Mouse (Mus musculus): ENCODE data around the gene Lss. TPM values are rescaled to one million over a fixed set of nuclear protein-coding genes. Genes with fewer than 3 reads are reported as not detected.

Lss gene
- polyA plus RNA-seq, 1 experiment, result 36.0 TPM

DNA sequence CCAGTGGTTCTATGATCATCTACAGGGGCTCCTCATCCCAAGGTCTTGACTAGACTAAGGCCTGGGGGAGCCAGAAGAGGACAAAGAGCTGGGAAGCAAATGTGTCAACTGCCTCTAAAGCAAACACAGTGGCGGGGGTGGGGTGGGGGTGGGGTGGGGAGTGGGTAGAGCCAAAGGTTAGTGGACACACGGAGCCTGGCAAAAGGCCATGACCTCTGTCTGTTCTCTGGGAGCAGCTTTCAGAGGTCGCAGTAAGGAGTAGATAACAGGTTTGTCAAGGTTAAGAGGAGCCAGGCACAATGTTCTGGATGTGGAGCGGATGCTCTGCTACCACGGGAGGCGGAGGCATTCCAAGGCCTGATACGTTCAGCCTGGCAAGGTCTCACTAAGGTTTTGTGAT is 45.5 kb downstream of the Lss start:
- TF ChIP-seq REST (IDR thresholded peaks at IDR 0.05; ENCODE audit: insufficient read depth, insufficient read length) (no peak), TCF3 (IDR thresholded peaks at IDR 0.05; ENCODE audit: insufficient read length, low read depth) (no peak)
- H3K36me3 ChIP-seq (ENCODE audit: control insufficient read depth, insufficient read depth), result no peaks in the 10 kb centered on the region
- H3K27me3 ChIP-seq (ENCODE audit: control insufficient read depth, insufficient read depth, insufficient read length), result peaks cover 25% of the 10 kb centered on the region
- H3K79me2 ChIP-seq (ENCODE audit: control insufficient read depth, insufficient read depth), result no peaks in the 10 kb centered on the region
- no peak overlapping the region for H3K4me3 ChIP-seq
- no peak overlapping the region for H3K4me2 ChIP-seq (ENCODE audit: low read depth)
- H3ac ChIP-seq (ENCODE audit: control insufficient read depth, insufficient read length), result no peak overlapping the region

DNA sequence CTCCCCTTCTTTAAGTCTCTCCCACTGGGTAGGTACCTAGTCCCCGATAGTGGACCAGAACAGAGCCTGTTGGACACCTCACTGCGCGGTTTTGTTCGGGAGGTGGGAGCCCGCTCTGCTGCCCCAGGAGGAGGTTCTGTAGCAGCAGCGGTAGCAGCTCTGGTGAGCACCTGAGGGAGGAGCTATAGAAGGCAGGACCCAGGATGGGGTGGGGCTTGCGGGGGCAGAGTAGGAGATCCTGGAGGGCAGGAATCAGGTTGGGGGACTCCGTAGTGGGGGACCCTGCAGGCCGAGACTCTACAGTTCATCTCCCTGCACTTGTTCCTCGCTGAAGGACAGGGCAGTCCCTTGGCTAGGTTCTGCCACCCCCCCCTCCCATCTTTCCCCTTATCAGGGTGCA is 52.8 kb downstream of the Lss start:
- no peak overlapping the region for H3ac ChIP-seq (ENCODE audit: control insufficient read depth, insufficient read length)
- H3K27me3 ChIP-seq (ENCODE audit: control insufficient read depth, insufficient read depth, insufficient read length), result peaks cover 31% of the 10 kb centered on the region
- H3K36me3 ChIP-seq (ENCODE audit: control insufficient read depth, insufficient read depth), result no peaks in the 10 kb centered on the region
- H3K79me2 ChIP-seq (ENCODE audit: control insufficient read depth, insufficient read depth), result no peaks in the 10 kb centered on the region
- H3K4me2 ChIP-seq (ENCODE audit: low read depth), result no peak overlapping the region
- no peak overlapping the region for H3K4me3 ChIP-seq
- no peak for TF ChIP-seq MAX (IDR thresholded peaks at IDR 0.05; ENCODE audit: low read depth)
- TF ChIP-seq POLR2AphosphoS2 (IDR thresholded peaks at IDR 0.05; ENCODE audit: insufficient read length, low read depth), result no peak
- TF ChIP-seq CEBPB (IDR thresholded peaks at IDR 0.05; ENCODE audit: insufficient read depth, poor library complexity, severe bottlenecking), result no peak
- no peak for TF ChIP-seq MYOG (IDR thresholded peaks at IDR 0.05; ENCODE audit: control insufficient read depth in 1 of 3, insufficient read depth in 1 of 3, insufficient read length in 2 of 3, low read depth in 2 of 3)
- no peak for TF ChIP-seq E2F4 (IDR thresholded peaks at IDR 0.05; ENCODE audit: insufficient read depth)
- no peak for TF ChIP-seq MYOD1 (IDR thresholded peaks at IDR 0.05; ENCODE audit: control insufficient read depth in 1 of 3, insufficient read length in 2 of 3, low read depth in 2 of 3)
- no peak for TF ChIP-seq REST (IDR thresholded peaks at IDR 0.05; ENCODE audit: insufficient read depth, insufficient read length)
- TF ChIP-seq POLR2A (IDR thresholded peaks at IDR 0.05; ENCODE audit: insufficient read length, low read depth), result no peak
- TF ChIP-seq TCF12 (IDR thresholded peaks at IDR 0.05; ENCODE audit: insufficient read depth, poor library complexity, severe bottlenecking), result no peak
- TF ChIP-seq USF1 (IDR thresholded peaks at IDR 0.05; ENCODE audit: low read depth), result no peak
- no peak for TF ChIP-seq TCF3 (IDR thresholded peaks at IDR 0.05; ENCODE audit: insufficient read length, low read depth)

DNA sequence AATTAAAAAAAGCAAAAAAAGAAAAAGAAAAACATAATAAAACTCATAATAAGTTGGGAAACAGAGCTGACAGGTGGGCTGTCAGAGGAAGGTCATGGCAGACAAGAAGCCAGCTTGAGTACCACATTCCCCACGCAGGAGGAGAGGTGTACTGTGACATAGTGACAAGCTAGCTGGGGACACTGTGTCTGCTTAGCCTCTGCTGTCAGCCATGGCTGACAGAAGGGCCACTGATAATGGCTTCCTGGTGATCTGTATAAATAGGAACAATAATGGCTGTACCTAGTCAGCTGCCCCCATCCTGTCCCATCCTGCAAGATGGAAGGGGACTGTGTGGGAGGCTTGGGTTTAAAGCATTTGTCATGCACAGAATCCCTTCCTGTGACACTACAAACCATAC is 54.8 kb downstream of the Lss start:
- H3K4me2 ChIP-seq (ENCODE audit: low read depth), result no peak overlapping the region
- H3K4me3 ChIP-seq, result no peak overlapping the region
- TF ChIP-seq MAX (IDR thresholded peaks at IDR 0.05; ENCODE audit: low read depth) (no peak), MYOG (IDR thresholded peaks at IDR 0.05; ENCODE audit: control insufficient read depth in 1 of 3, insufficient read depth in 1 of 3, insufficient read length in 2 of 3, low read depth in 2 of 3) (no peak), E2F4 (IDR thresholded peaks at IDR 0.05; ENCODE audit: insufficient read depth) (no peak), REST (IDR thresholded peaks at IDR 0.05; ENCODE audit: insufficient read depth, insufficient read length) (no peak), SRF (IDR thresholded peaks at IDR 0.05; ENCODE audit: control insufficient read depth, insufficient read length, low read depth) (no peak), POLR2A (IDR thresholded peaks at IDR 0.05; ENCODE audit: insufficient read length, low read depth) (no peak), USF1 (IDR thresholded peaks at IDR 0.05; ENCODE audit: low read depth) (no peak), TCF3 (IDR thresholded peaks at IDR 0.05; ENCODE audit: insufficient read length, low read depth) (no peak), POLR2AphosphoS2 (IDR thresholded peaks at IDR 0.05; ENCODE audit: insufficient read length, low read depth) (no peak), CEBPB (IDR thresholded peaks at IDR 0.05; ENCODE audit: insufficient read depth, poor library complexity, severe bottlenecking) (no peak), TCF12 (IDR thresholded peaks at IDR 0.05; ENCODE audit: insufficient read depth, poor library complexity, severe bottlenecking) (no peak), MYOD1 (IDR thresholded peaks at IDR 0.05; ENCODE audit: control insufficient read depth in 1 of 3, insufficient read length in 2 of 3, low read depth in 2 of 3) (no peak)
- no peaks in the 10 kb centered on the region for H3K36me3 ChIP-seq (ENCODE audit: control insufficient read depth, insufficient read depth)
- H3K79me2 ChIP-seq (ENCODE audit: control insufficient read depth, insufficient read depth), result no peaks in the 10 kb centered on the region
- peaks cover 29% of the 10 kb centered on the region for H3K27me3 ChIP-seq (ENCODE audit: control insufficient read depth, insufficient read depth, insufficient read length)
- H3ac ChIP-seq (ENCODE audit: control insufficient read depth, insufficient read length), result no peak overlapping the region

DNA sequence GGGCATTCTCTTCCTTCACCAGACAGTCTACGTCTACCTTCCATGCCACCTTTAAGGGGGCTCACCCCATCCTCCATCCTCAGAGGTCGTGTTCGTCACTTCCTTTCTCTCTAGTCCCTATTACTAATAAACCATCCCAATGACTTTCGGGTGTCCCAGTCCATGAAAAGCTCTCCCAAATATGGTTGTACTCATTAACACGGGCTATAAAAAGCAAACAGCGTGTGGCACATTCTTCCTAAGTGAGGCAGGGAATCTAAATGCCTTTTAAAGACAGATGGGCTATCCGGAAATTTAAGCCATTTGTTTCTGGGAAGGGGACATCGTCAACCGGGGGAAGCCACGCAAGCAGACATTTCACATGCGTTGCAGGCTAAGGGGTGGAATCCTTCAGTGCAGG is 58.8 kb downstream of the Lss start:
- TF ChIP-seq CEBPB (IDR thresholded peaks at IDR 0.05; ENCODE audit: insufficient read depth, poor library complexity, severe bottlenecking) (no peak), POLR2A (IDR thresholded peaks at IDR 0.05; ENCODE audit: insufficient read length, low read depth) (no peak), E2F4 (IDR thresholded peaks at IDR 0.05; ENCODE audit: insufficient read depth) (no peak), POLR2AphosphoS2 (IDR thresholded peaks at IDR 0.05; ENCODE audit: insufficient read length, low read depth) (no peak), MAX (IDR thresholded peaks at IDR 0.05; ENCODE audit: low read depth) (no peak), MYOG (IDR thresholded peaks at IDR 0.05; ENCODE audit: control insufficient read depth in 1 of 3, insufficient read depth in 1 of 3, insufficient read length in 2 of 3, low read depth in 2 of 3) (no peak), TCF3 (IDR thresholded peaks at IDR 0.05; ENCODE audit: insufficient read length, low read depth) (no peak), REST (IDR thresholded peaks at IDR 0.05; ENCODE audit: insufficient read depth, insufficient read length) (no peak), USF1 (IDR thresholded peaks at IDR 0.05; ENCODE audit: low read depth) (no peak), SRF (IDR thresholded peaks at IDR 0.05; ENCODE audit: control insufficient read depth, insufficient read length, low read depth) (no peak), TCF12 (IDR thresholded peaks at IDR 0.05; ENCODE audit: insufficient read depth, poor library complexity, severe bottlenecking) (no peak), MYOD1 (IDR thresholded peaks at IDR 0.05; ENCODE audit: control insufficient read depth in 1 of 3, insufficient read length in 2 of 3, low read depth in 2 of 3) (no peak)
- no peak overlapping the region for H3ac ChIP-seq (ENCODE audit: control insufficient read depth, insufficient read length)
- H3K27me3 ChIP-seq (ENCODE audit: control insufficient read depth, insufficient read depth, insufficient read length), result peaks cover 24% of the 10 kb centered on the region
- no peak overlapping the region for H3K4me3 ChIP-seq
- H3K4me2 ChIP-seq (ENCODE audit: low read depth), result no peak overlapping the region
- no peaks in the 10 kb centered on the region for H3K36me3 ChIP-seq (ENCODE audit: control insufficient read depth, insufficient read depth)
- no peaks in the 10 kb centered on the region for H3K79me2 ChIP-seq (ENCODE audit: control insufficient read depth, insufficient read depth)

DNA sequence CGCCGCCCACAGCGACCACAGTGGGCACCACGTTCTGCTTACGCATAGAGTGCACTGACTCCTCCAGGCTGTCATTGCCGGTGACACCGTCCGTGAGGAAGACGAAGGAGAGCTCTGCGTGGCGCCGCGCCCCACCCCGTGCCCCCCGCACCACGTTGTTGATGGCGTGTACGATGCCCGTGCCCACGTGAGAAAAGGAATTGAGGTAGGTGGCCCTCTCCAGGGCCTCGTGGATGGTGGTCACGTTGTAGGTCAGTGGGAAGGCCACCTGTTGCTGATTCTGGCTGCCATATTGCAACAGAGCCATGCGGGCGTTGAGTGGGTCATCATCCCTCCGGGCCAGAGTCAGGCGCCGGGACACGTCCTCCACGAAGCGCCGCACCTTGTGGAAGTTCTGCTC is 65.0 kb downstream of the Lss start:
- TF ChIP-seq POLR2AphosphoS2 (IDR thresholded peaks at IDR 0.05; ENCODE audit: insufficient read length, low read depth) (peak; percentile 71), USF1 (IDR thresholded peaks at IDR 0.05; ENCODE audit: low read depth) (no peak), MAX (IDR thresholded peaks at IDR 0.05; ENCODE audit: low read depth) (no peak)
- Histone ChIP-seq H3K27me3 (ENCODE audit: control insufficient read depth, insufficient read depth, insufficient read length) (peaks cover 31% of the 10 kb centered on the region), H3K4me2 (ENCODE audit: low read depth) (no peak overlapping the region), H3K79me2 (ENCODE audit: control insufficient read depth, insufficient read depth) (no peaks in the 10 kb centered on the region), H3K4me3 (no peak overlapping the region), H3ac (ENCODE audit: control insufficient read depth, insufficient read length) (no peak overlapping the region), H3K36me3 (ENCODE audit: control insufficient read depth, insufficient read depth) (no peaks in the 10 kb centered on the region)

All from myocyte (in vitro differentiated cells).